Mouse (Mus musculus): ENCODE data around the gene Tex9.

DNA sequence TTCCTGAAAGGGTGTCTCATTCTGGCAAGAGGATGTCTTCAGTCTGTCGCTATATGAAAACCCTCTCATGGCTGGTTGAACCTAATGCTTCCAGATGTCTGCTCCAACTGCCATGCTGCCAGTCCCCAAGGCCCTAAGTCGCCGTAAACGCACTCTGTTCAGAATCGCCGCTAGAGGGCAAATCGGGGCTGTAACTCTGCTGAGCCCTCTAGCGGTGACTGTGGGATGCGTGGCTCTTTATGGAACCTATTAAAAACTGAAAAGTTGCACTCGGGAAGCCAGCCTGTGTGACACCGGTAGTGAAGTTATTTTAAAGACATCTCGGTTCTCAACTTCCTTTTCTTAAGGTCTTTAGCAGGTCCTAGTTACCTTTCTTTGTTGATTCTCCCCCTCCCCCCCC is 38.2 kb upstream of the Tex9 start:
- TF ChIP-seq POLR2A (IDR thresholded peaks at IDR 0.05; ENCODE audit: extremely low read depth, insufficient read depth, low read length) (no peak), CTCF (IDR thresholded peaks at IDR 0.05; ENCODE audit: extremely low read depth, insufficient read depth, low read length) (peak; percentile 100)
